10 mouse cellular contexts compared by ENCODE assay signal in genomic region chrX:170674885-170675876, GRCm38 (mm10). TPM values are rescaled to one million over a fixed set of nuclear protein-coding genes. Genes with fewer than 3 reads are reported as not detected.
DNase-seq lines count a peak whose midpoint lies in the region; ATAC-seq lines count a peak whose summit lies in the region.
"Had no signal": no experiment of that assay in that cellular context is flagged by ENCODE, and none has a peak within 500 bp of the region (broad histone marks: within the 10 kb centered on the region; RNA-seq: fewer than 3 reads in every experiment).

No protein-coding gene starts in this region.

- no peaks in the 10 kb centered on the region for H3K4me1 ChIP-seq in embryonic facial prominence, embryonic 13.5 days
- no peaks in the 10 kb centered on the region for H3K4me1 ChIP-seq in limb, embryonic 12.5 days (replicated peaks)

- H3K9ac ChIP-seq in embryonic facial prominence, embryonic 13.5 days, result no peak overlapping the region
- H3K9ac ChIP-seq in limb, embryonic 12.5 days (replicated peaks), result no peak overlapping the region

- peak; percentile 3 for DNase-seq in gastrocnemius, adult 18-20 months (ENCODE audit: low spot score)
- DNase-seq in gastrocnemius, postnatal 25 days, result no peak
- DNase-seq in spleen, adult 12 weeks (ENCODE audit: low spot score), result peak; percentile 11
- no peak for DNase-seq in spleen, postnatal 14 days (ENCODE audit: low spot score in 2 of 2)
- DNase-seq in retina, postnatal 7 days (ENCODE audit: low read depth, low spot score), result peak; percentile 49
- no peak for DNase-seq in yolk sac, embryonic 10.5 days (ENCODE audit: low spot score)

- H3K4me3 ChIP-seq in embryonic facial prominence, embryonic 13.5 days, result peak overlapping the region; percentile 10; the same call in 1 of the 2 replicates
- peak overlapping the region; percentile 12; the same call in 1 of the 2 replicates for H3K4me3 ChIP-seq in limb, embryonic 12.5 days (replicated peaks)
- H3K4me3 ChIP-seq: myocyte had no signal

- peaks cover 46% of the 10 kb centered on the region for H3K36me3 ChIP-seq in embryonic facial prominence, embryonic 13.5 days
- peaks cover 50% of the 10 kb centered on the region for H3K36me3 ChIP-seq in limb, embryonic 12.5 days

- H3K4me2 ChIP-seq in embryonic facial prominence, embryonic 13.5 days, result no peak overlapping the region
- H3K4me2 ChIP-seq in limb, embryonic 12.5 days, result no peak overlapping the region

- no peaks in the 10 kb centered on the region for H3K27me3 ChIP-seq in embryonic facial prominence, embryonic 13.5 days
- no peaks in the 10 kb centered on the region for H3K27me3 ChIP-seq in limb, embryonic 12.5 days

- 85% methylated on average over 38 of the region's 39 CpGs for WGBS in embryonic facial prominence, embryonic 13.5 days
- WGBS in limb, embryonic 12.5 days, result 84% methylated on average over 38 of the region's 39 CpGs

- peaks cover 50% of the 10 kb centered on the region for H3K9me3 ChIP-seq in embryonic facial prominence, embryonic 13.5 days
- H3K9me3 ChIP-seq in limb, embryonic 12.5 days, result peaks cover 55% of the 10 kb centered on the region

- no peak for ATAC-seq in embryonic facial prominence, embryonic 13.5 days (ENCODE audit: insufficient number of reproducible peaks, insufficient read depth, low FRiP score, low TSS enrichment, low read depth)
- ATAC-seq in limb, embryonic 12.5 days (ENCODE audit: insufficient number of reproducible peaks, insufficient read depth, low FRiP score, low TSS enrichment, low read depth), result peak; percentile 22; the same call in 1 of the 2 replicates

- H3K27ac ChIP-seq in embryonic facial prominence, embryonic 13.5 days, result no peak overlapping the region
- no peak overlapping the region for H3K27ac ChIP-seq in limb, embryonic 12.5 days

RNA-seq across cellular contexts. Expression of gene Asmt, which starts 2.7 kb away (rescaled TPM):
- not detected for total RNA-seq in gastrocnemius, adult 18-20 months (2021)
- not detected for total RNA-seq in gastrocnemius, postnatal 25 days (2021)
- not detected in 2 replicates for polyA plus RNA-seq in embryonic facial prominence, embryonic 13.5 days (2015; fragmentation: Nextera tagmentation; extraction: Ambion mirVana)
- polyA plus RNA-seq in limb, embryonic 12.5 days (2016; fragmentation: Nextera tagmentation; extraction: Ambion mirVana), result not detected in 2 replicates
- polyA plus RNA-seq: gonadal fat pad, adult 2 months had no signal

Comparison
In these comparisons a context has a peak if more than half of its experiments do, and no peak if none do; other contexts are left out.
1. DNase-seq: peak in gastrocnemius, adult 18-20 months (single experiment), spleen, adult 12 weeks (single experiment) and retina, postnatal 7 days (single experiment); none in gastrocnemius, postnatal 25 days (single experiment), spleen, postnatal 14 days (0 of 2) and yolk sac, embryonic 10.5 days (single experiment).